Mouse (Mus musculus) hindbrain, embryonic 15.5 days (tissue): Measurements from ENCODE around the gene Vangl2. TPM values are rescaled to one million over a fixed set of nuclear protein-coding genes. Genes with fewer than 3 reads are reported as not detected.
"Not testable (repeated sequence)": the region's sequence is repeated elsewhere in the genome, so short reads cannot be mapped to it uniquely, and the experiment has no call there.

Experiments
- ATAC-seq: fragments of 200-750 bp; cut with Nextera tagmentation; 2 replicates; pipeline ENCODE4 v1.8.0; 2017; ENCODE audit warnings: low read depth, moderate number of reproducible peaks, moderate TSS enrichment; ENCODE audit not compliant: low FRiP score
- H3K27ac ChIP-seq: fragments of 300-500 bp; sonication (generic); replicated peaks from 2 replicates; pipeline ENCODE4 v1.5.1; 2015; ENCODE audit warnings: mild to moderate bottlenecking, inconsistent platforms
- H3K27me3 ChIP-seq: fragments of 300-500 bp; sonication (generic); 2 replicates; pipeline ENCODE4 v1.6.1; 2015; ENCODE audit warnings: control low read depth, inconsistent platforms
- H3K36me3 ChIP-seq: fragments of 300-500 bp; sonication (generic); 2 replicates; pipeline ENCODE4 v1.6.1; 2015; ENCODE audit warnings: control low read depth, inconsistent platforms
- H3K4me1 ChIP-seq: fragments of 300-500 bp; sonication (generic); replicated peaks from 2 replicates; pipeline ENCODE4 v1.6.1; 2015; ENCODE audit warnings: control low read depth, inconsistent platforms
- H3K4me2 ChIP-seq: fragments of 300-500 bp; sonication (generic); 2 replicates; pipeline ENCODE4 v1.6.1; 2015; ENCODE audit warnings: moderate library complexity, mild to moderate bottlenecking, inconsistent platforms
- H3K4me3 ChIP-seq: fragments of 300-500 bp; sonication (generic); 2 replicates; pipeline ENCODE4 v1.5.1; 2015; ENCODE audit warnings: mild to moderate bottlenecking, inconsistent platforms
- H3K9ac ChIP-seq: fragments of 300-500 bp; sonication (generic); 2 replicates; pipeline ENCODE4 v1.6.1; 2015; ENCODE audit warnings: inconsistent platforms
- H3K9me3 ChIP-seq: fragments of 300-500 bp; sonication (generic); 2 replicates; pipeline ENCODE4 v1.6.1; 2016; ENCODE audit warnings: control low read depth, inconsistent platforms
- WGBS: fragments of 180-500 bp; shearing (Covaris S2); methylation state at CpG from one replicate; pipeline ENCODE4 v1.1.7; 2015; 5-methylcytosine and 5-hydroxymethylcytosine counted together
- polyA plus RNA-seq: library from polyadenylated mRNA; unstranded; fragments of >200 nt; fragmentation: Nextera tagmentation; extraction: Ambion mirVana; gene quantifications from 2 replicates; pipeline ENCODE4 v1.2.1, GENCODE M21; 2015

Gene Vangl2
- polyA plus RNA-seq, 1 experiment from 2014 or later: 48.9 TPM

DNA sequence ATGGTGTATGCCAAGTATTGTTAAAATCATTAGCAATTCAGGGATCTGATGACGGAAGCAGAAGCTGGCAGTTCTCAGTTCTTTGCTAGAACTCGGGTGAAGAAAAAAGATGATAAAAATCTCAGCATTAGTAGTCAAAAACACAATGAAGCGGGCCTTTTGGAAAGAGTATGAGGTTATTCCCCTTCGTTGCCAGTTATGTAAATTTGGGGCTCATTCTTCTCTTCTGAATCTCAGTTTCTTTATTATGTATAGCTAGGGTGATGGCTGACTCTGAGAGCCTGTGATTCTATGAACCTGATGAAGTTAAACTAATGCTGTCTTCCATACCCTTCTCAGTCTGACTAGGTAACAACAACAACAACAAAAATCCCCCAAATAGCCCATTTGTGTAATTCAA is 52.4 kb downstream of the Vangl2 start:
- H3K4me2 ChIP-seq: no peak overlapping the region
- no peak overlapping the region for H3K9ac ChIP-seq
- no peak overlapping the region for H3K27ac ChIP-seq
- no peaks in the 10 kb centered on the region for H3K4me1 ChIP-seq
- no peaks in the 10 kb centered on the region for H3K9me3 ChIP-seq
- 84% methylated on average over 4 of the region's 4 CpGs for WGBS
- H3K27me3 ChIP-seq: no peaks in the 10 kb centered on the region
- no peak overlapping the region for H3K4me3 ChIP-seq
- H3K36me3 ChIP-seq: no peaks in the 10 kb centered on the region
- ATAC-seq: no peak

DNA sequence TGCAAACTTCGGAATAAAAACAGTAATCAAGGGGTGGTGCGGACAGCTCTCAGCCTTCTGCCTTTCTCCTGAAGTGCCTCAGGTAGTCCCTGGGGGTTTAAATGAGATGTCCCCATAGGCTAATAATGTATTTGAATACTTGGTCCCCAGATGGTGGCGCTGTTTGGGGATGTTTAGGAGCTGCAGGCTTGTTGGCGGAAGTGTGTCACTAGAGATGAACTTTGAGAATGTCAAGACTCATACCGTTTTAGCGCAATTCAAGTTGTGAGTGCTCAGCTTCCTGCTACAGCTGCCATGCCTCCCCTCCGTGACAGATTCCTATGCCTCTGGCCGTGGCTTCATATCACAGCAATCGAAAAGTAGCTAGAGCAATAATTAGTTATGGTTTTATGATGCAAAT is 52.9 kb downstream of the Vangl2 start:
- 90% methylated on average over 9 of the region's 9 CpGs for WGBS

DNA sequence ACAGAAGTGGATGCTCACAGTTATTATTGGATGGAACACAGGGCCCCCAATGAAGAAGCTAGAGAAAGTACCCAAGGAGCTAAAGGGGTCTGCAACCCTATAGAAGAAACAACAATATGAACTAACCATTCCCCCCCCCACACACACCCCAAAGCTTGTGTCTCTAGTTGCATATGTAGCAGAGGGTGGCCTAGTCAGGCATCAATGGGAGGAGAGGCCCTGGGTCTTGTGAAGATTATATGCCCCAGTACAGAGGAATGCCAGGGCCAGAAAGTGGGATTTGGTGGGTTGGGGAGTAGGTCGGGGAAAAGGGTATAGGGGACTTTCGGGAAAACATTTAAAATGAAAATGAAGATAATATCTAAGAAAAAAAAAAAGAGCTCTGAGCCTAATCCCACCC is 53.9 kb downstream of the Vangl2 start:
- not testable (repeated sequence) for H3K9me3 ChIP-seq, H3K4me3 ChIP-seq, H3K9ac ChIP-seq, H3K4me2 ChIP-seq, H3K36me3 ChIP-seq, H3K27me3 ChIP-seq, H3K4me1 ChIP-seq, H3K27ac ChIP-seq, ATAC-seq
- WGBS: 96% methylated on average over 2 of the region's 2 CpGs

More for the DNA sequence above, 52.9 kb downstream of the Vangl2 start:
- no peak overlapping the region for H3K4me3 ChIP-seq
- H3K9ac ChIP-seq: no peak overlapping the region
- no peaks in the 10 kb centered on the region for H3K9me3 ChIP-seq
- ATAC-seq: no peak
- H3K36me3 ChIP-seq: no peaks in the 10 kb centered on the region
- H3K4me1 ChIP-seq: no peaks in the 10 kb centered on the region
- H3K27ac ChIP-seq: no peak overlapping the region
- no peak overlapping the region for H3K4me2 ChIP-seq
- H3K27me3 ChIP-seq: no peaks in the 10 kb centered on the region

DNA sequence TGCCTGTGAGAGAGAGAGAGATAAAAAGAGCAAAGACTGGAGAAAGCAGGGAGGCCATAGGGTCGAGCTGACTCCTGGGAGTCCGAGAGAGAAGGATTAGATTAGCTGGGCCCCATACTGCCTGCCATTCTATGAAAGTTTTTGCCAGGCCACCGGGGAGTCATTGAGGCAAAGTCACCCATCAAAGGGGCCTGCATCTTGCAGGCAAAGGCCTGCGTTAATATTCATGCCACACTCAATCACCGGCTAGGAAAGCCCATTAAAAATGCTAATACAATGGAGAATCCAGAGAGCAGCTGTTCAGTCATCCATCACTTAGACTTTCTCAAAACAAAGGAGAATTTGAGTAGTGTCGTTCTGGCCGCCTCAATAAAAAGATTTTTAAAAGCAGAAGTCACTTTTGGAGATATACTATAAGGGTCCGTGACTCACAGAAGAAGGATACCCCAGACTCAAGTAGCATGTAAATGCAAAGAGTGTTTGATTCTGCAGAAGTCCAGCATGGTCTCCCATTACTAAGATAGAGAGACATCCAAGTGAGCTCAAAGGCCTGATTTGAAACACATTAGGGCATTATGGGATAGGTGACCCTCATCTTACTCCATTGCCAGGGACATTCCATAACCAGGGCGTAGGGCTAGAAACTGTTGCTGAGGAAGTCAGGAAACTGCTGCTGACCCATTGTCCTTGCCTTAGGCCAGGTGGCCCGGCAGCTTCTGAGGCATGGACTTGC is 57.2 kb downstream of the Vangl2 start:
- WGBS: 21% methylated on average over 10 of the region's 10 CpGs
- H3K36me3 ChIP-seq: no peaks in the 10 kb centered on the region
- no peak overlapping the region for H3K27ac ChIP-seq
- H3K4me1 ChIP-seq: no peaks in the 10 kb centered on the region
- H3K27me3 ChIP-seq: no peaks in the 10 kb centered on the region
- H3K9ac ChIP-seq: no peak overlapping the region
- H3K4me3 ChIP-seq: no peak overlapping the region
- H3K9me3 ChIP-seq: no peaks in the 10 kb centered on the region
- peak; percentile 63; the same call in 1 of the 2 replicates for ATAC-seq
- H3K4me2 ChIP-seq: no peak overlapping the region

DNA sequence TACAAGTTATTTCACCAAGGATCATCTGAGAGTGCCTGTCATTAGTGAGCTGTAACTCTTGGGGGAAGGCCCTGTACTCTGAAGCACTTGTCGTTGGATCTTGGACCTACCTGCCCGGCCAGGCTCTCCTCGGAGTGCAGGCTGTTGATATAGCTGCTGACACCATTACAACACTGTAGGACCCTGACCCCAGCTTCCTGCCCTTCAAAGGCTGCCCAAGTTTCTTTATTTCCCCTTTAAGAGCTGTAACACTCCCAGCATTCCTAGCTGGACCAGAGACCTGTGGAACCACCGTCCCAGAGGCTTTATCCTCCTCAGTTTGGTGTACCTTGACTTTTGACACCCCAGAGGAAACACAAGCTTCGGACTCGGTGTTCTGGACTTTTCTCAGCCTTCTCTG is 59.0 kb downstream of the Vangl2 start:
- Histone ChIP-seq H3K4me2 (no peak overlapping the region), H3K9me3 (no peaks in the 10 kb centered on the region), H3K27ac (no peak overlapping the region), H3K4me3 (no peak overlapping the region), H3K4me1 (no peaks in the 10 kb centered on the region), H3K36me3 (no peaks in the 10 kb centered on the region), H3K9ac (no peak overlapping the region), H3K27me3 (no peaks in the 10 kb centered on the region)
- no peak for ATAC-seq
- 90% methylated on average over 6 of the region's 6 CpGs for WGBS

DNA sequence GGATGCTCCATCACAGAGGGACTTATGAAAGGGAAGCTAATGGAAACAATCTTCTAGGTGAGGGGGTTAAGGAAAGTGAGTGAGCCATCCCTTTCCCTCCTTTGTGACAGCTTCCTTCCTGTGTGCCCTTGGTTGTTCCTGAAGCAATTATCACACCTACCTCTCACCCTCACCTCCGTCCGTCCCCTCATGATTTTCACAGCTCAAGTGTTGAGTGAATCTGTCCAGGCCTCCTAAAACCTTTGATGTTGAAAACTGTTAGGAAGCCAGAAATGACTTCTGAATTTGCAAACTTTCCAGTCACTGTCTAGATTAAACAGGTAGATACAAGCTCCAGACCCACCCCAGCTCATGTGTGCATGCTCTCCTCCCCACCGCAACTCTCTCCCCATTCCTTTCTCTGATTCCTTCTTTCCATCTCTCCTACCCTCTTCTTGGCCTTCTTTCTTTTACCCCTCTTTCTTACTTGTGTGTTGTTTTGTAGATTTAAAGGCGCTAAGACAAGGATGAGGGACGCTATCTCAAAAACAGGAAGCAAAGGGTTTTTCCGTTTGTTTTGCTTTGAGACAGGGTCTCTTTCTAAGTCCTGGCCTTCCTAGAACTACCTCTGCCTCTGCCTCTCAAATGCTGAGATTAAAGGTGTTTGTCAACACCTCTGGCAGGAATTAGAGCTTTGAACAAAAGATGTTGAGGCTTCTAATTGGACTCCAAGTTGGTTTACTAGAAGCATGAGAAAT is 62.0 kb downstream of the Vangl2 start:
- H3K9me3 ChIP-seq: no peaks in the 10 kb centered on the region
- WGBS: 93% methylated on average over 6 of the region's 6 CpGs
- H3K9ac ChIP-seq: no peak overlapping the region
- no peaks in the 10 kb centered on the region for H3K27me3 ChIP-seq
- no peak overlapping the region for H3K4me3 ChIP-seq
- H3K4me1 ChIP-seq: no peaks in the 10 kb centered on the region
- ATAC-seq: no peak
- no peak overlapping the region for H3K4me2 ChIP-seq
- no peak overlapping the region for H3K27ac ChIP-seq
- no peaks in the 10 kb centered on the region for H3K36me3 ChIP-seq

DNA sequence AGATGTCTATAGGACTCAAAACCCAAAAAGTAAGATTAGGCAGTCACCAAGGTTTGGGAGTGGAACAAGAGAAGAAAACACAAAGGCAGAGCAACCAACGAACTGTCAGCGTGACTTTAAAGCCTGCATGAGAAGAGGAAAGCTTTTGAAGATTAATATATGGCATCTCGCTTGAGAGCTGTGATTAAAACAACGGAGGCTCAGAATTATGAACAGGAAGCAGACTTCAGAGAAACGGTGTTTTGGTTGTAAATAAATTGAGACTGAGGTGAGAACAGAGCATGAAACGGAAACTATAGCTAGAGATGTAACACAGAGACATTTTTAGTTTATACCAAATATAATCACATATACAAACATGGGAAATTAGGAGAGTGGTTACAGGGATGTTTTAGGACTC is 64.6 kb downstream of the Vangl2 start:
- H3K4me2 ChIP-seq: no peak overlapping the region
- no peak overlapping the region for H3K27ac ChIP-seq
- H3K4me3 ChIP-seq: no peak overlapping the region
- no peak overlapping the region for H3K9ac ChIP-seq
- no peaks in the 10 kb centered on the region for H3K36me3 ChIP-seq
- no peaks in the 10 kb centered on the region for H3K4me1 ChIP-seq
- no peaks in the 10 kb centered on the region for H3K27me3 ChIP-seq
- 85% methylated on average over 6 of the region's 6 CpGs for WGBS
- no peaks in the 10 kb centered on the region for H3K9me3 ChIP-seq
- ATAC-seq: no peak

DNA sequence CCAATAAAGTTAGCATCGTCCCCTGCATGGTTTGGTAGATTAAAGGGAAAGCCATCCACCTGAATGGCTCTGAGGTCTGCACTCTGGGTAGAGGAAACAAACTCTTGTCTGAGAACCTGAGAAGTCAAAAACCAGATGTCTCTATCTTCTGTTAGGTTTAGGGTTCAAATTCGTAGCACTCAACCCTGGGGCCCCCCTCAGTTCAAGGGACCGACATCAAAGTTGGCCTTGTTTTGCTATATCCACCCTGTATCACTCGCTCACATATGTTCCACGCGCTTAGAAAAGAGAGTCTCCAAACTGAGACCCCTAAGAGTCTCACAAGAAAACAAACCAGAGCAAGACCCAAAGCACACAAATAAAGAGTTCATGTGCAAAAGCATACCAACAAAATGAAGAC is 66.5 kb downstream of the Vangl2 start:
- no peak for ATAC-seq
- H3K27ac ChIP-seq: no peak overlapping the region
- H3K9me3 ChIP-seq: no peaks in the 10 kb centered on the region
- H3K9ac ChIP-seq: no peak overlapping the region
- no peak overlapping the region for H3K4me3 ChIP-seq
- no peaks in the 10 kb centered on the region for H3K4me1 ChIP-seq
- H3K27me3 ChIP-seq: no peaks in the 10 kb centered on the region
- 90% methylated on average over 6 of the region's 6 CpGs for WGBS
- H3K4me2 ChIP-seq: no peak overlapping the region
- no peaks in the 10 kb centered on the region for H3K36me3 ChIP-seq

DNA sequence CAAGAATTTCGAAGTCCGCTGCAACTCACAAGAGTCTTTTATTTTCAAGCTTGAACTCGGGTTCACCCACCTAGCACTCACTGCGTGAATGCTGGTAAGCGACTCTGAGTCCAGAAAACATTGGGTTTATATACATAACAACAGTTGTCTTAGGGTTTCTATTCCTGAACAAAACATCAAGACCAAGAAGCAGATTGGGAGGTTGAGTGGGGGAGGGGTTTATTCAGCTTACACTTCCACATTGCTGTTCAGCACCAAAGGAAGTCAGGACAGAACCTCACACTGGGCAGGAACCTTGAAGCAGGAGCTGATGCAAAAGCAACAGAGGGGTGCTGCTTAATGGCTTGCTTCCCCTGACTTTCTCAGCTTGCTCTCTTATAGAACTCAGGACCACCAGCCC is 67.5 kb downstream of the Vangl2 start:
- no peak overlapping the region for H3K27ac ChIP-seq
- H3K9me3 ChIP-seq: no peaks in the 10 kb centered on the region
- no peak overlapping the region for H3K4me2 ChIP-seq
- 87% methylated on average over 5 of the region's 5 CpGs for WGBS
- no peak overlapping the region for H3K4me3 ChIP-seq
- no peak overlapping the region for H3K9ac ChIP-seq
- no peaks in the 10 kb centered on the region for H3K27me3 ChIP-seq
- no peaks in the 10 kb centered on the region for H3K36me3 ChIP-seq
- ATAC-seq: no peak
- no peaks in the 10 kb centered on the region for H3K4me1 ChIP-seq

DNA sequence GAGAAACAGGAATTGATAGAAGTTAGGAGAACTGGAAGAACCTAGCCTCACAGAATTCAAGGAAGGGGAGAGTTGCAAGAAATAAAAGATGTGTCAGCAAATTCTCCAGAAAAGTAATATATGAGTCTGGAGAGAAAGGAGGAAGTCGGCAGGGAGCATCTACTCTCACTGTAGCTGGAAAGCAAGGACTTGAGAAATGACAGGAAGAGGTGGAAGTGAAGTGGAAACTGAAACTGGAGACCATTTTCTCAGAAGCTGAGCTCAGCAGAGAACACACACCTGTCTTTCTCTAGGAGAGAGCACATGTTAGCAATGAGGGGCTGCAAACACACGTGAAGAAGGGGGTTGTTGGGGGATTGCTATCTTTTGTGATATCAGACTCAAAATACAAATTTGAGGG is 70.8 kb downstream of the Vangl2 start:
- 75% methylated on average over 2 of the region's 2 CpGs for WGBS
- no peak overlapping the region for H3K9ac ChIP-seq
- no peaks in the 10 kb centered on the region for H3K4me1 ChIP-seq
- no peak overlapping the region for H3K4me2 ChIP-seq
- no peaks in the 10 kb centered on the region for H3K36me3 ChIP-seq
- H3K4me3 ChIP-seq: no peak overlapping the region
- H3K9me3 ChIP-seq: no peaks in the 10 kb centered on the region
- H3K27me3 ChIP-seq: no peaks in the 10 kb centered on the region
- no peak for ATAC-seq
- H3K27ac ChIP-seq: no peak overlapping the region

DNA sequence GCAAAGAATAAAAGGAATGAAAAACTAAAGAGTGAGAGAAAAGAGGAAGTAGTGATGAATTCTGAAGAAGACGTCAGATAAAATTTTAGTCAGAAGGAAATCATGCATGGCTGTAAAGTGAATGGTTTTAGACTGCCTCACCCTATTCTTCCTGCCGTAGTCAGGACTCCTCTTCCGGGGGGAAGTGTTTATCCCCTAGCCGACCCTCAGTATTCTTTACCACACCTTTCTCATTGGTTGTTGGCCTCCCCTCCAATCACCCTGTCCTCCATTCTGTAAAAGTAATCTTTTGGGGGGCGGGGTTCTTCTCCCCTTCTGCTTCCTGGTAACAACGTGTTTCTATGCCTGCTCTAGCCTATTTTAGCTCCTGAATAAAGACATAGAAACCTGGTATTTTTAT is 73.2 kb downstream of the Vangl2 start:
- Histone ChIP-seq H3K4me2 (no peak overlapping the region), H3K27me3 (no peaks in the 10 kb centered on the region), H3K27ac (no peak overlapping the region), H3K36me3 (no peaks in the 10 kb centered on the region), H3K4me1 (no peaks in the 10 kb centered on the region), H3K9me3 (no peaks in the 10 kb centered on the region), H3K9ac (no peak overlapping the region), H3K4me3 (no peak overlapping the region)
- WGBS: 83% methylated on average over 6 of the region's 6 CpGs
- ATAC-seq: no peak
